Mouse (Mus musculus) E14TG2a.4 (cell line): ENCODE data around the gene Fam49a.

Experiments used
- H3K27me3 ChIP-seq: 2 replicates; pipeline ENCODE4 v1.6.1; 2014; ENCODE audit warnings: low read length, control low read depth; ENCODE audit not compliant: insufficient read depth
- H3K36me3 ChIP-seq: 2 replicates; pipeline ENCODE4 v1.6.1; 2014; ENCODE audit warnings: low read length, control low read depth; ENCODE audit not compliant: insufficient read depth
- H3K4me1 ChIP-seq: replicated peaks from 2 replicates; pipeline ENCODE4 v1.6.1; 2014; ENCODE audit warnings: low read depth, low read length, control low read depth
- H3K4me3 ChIP-seq: replicated peaks from 2 replicates; pipeline ENCODE4 v1.5.1; 2014; ENCODE audit warnings: mild to moderate bottlenecking, low read length
- H3K9me3 ChIP-seq: 2 replicates; pipeline ENCODE4 v1.6.1; 2014; ENCODE audit warnings: low read length, control low read depth
- CTCF ChIP-seq: conservative IDR thresholded peaks from 2 replicates; pipeline ENCODE4 v1.5.1; 2014; ENCODE audit warnings: low read length
- NANOG ChIP-seq: IDR thresholded peaks from 2 replicates; pipeline ENCODE4 v1.6.1; 2014; ENCODE audit warnings: borderline replicate concordance, low read length, mixed read lengths
- POU5F1 ChIP-seq: IDR thresholded peaks from 2 replicates; pipeline ENCODE4 v1.6.1; 2014; ENCODE audit warnings: low read length, borderline replicate concordance

The Fam49a gene

GRCm38 (mm10) chr12:12260979-12261960 is 669 bp upstream of the Fam49a start:
- H3K9me3 ChIP-seq = peaks cover 7% of the 10 kb centered on the region; the same call in 1 of the 2 replicates
- 0 out of 2 replicates have a peak, but pooled peaks cover 3% of the 10 kb centered on the region for H3K36me3 ChIP-seq
- peaks cover 35% of the 10 kb centered on the region for H3K4me1 ChIP-seq
- no peak for TF ChIP-seq POU5F1
- TF ChIP-seq CTCF = no peak
- no peak for TF ChIP-seq NANOG
- 0 out of 2 replicates have a peak overlapping the region, but pooled peaks have one; percentile 17 for H3K4me3 ChIP-seq
- H3K27me3 ChIP-seq = peaks cover 25% of the 10 kb centered on the region

GRCm38 (mm10) chr12:12263371-12263791 is 1.4 kb downstream of the Fam49a start:
- H3K4me1 ChIP-seq = peaks cover 35% of the 10 kb centered on the region
- TF ChIP-seq POU5F1 (no peak), NANOG (no peak), CTCF (no peak)
- peak overlapping the region; percentile 93; the same call in 1 of the 2 replicates for H3K4me3 ChIP-seq
- H3K9me3 ChIP-seq = peaks cover 7% of the 10 kb centered on the region; the same call in 1 of the 2 replicates
- H3K36me3 ChIP-seq = 0 out of 2 replicates have a peak, but pooled peaks cover 3% of the 10 kb centered on the region
- H3K27me3 ChIP-seq = peaks cover 23% of the 10 kb centered on the region

GRCm38 (mm10) chr12:12264151-12264550 is 2.2 kb downstream of the Fam49a start:
- H3K27me3 ChIP-seq = peaks cover 23% of the 10 kb centered on the region
- peaks cover 35% of the 10 kb centered on the region for H3K4me1 ChIP-seq
- TF ChIP-seq POU5F1 (no peak), CTCF (no peak), NANOG (no peak)
- peaks cover 7% of the 10 kb centered on the region; the same call in 1 of the 2 replicates for H3K9me3 ChIP-seq
- H3K4me3 ChIP-seq = no peak overlapping the region
- 0 out of 2 replicates have a peak, but pooled peaks cover 3% of the 10 kb centered on the region for H3K36me3 ChIP-seq

GRCm38 (mm10) chr12:12266552-12266951 is 4.6 kb downstream of the Fam49a start:
- peaks cover 24% of the 10 kb centered on the region for H3K4me1 ChIP-seq
- H3K36me3 ChIP-seq = 0 out of 2 replicates have a peak, but pooled peaks cover 3% of the 10 kb centered on the region
- TF ChIP-seq NANOG = no peak
- no peak for TF ChIP-seq CTCF
- TF ChIP-seq POU5F1 = no peak
- peaks cover 7% of the 10 kb centered on the region; the same call in 1 of the 2 replicates for H3K9me3 ChIP-seq
- H3K27me3 ChIP-seq = peaks cover 23% of the 10 kb centered on the region
- H3K4me3 ChIP-seq = no peak overlapping the region

- H3K9me3 ChIP-seq = no peaks in the 10 kb centered on the region
- no peaks in the 10 kb centered on the region for H3K36me3 ChIP-seq
- no peak for TF ChIP-seq NANOG
- no peak for TF ChIP-seq POU5F1
- TF ChIP-seq CTCF = no peak
- H3K4me1 ChIP-seq = peaks cover 28% of the 10 kb centered on the region
- no peak overlapping the region for H3K4me3 ChIP-seq
- no peaks in the 10 kb centered on the region for H3K27me3 ChIP-seq
Measured at GRCm38 (mm10) chr12:12270495-12270894, 8.6 kb downstream of the Fam49a start.

GRCm38 (mm10) chr12:12274115-12274514 is 12.2 kb downstream of the Fam49a start:
- no peaks in the 10 kb centered on the region for H3K27me3 ChIP-seq
- peaks cover 62% of the 10 kb centered on the region for H3K4me1 ChIP-seq
- H3K36me3 ChIP-seq = no peaks in the 10 kb centered on the region
- TF ChIP-seq NANOG (no peak), CTCF (no peak), POU5F1 (no peak)
- H3K4me3 ChIP-seq = no peak overlapping the region
- no peaks in the 10 kb centered on the region for H3K9me3 ChIP-seq

GRCm38 (mm10) chr12:12275124-12275779 is 13.3 kb downstream of the Fam49a start:
- H3K27me3 ChIP-seq = no peaks in the 10 kb centered on the region
- no peak overlapping the region for H3K4me3 ChIP-seq
- H3K4me1 ChIP-seq = peaks cover 66% of the 10 kb centered on the region
- TF ChIP-seq CTCF = no peak
- no peak for TF ChIP-seq NANOG
- no peak for TF ChIP-seq POU5F1
- no peaks in the 10 kb centered on the region for H3K36me3 ChIP-seq
- H3K9me3 ChIP-seq = no peaks in the 10 kb centered on the region

GRCm38 (mm10) chr12:12277741-12278463 is 16.0 kb downstream of the Fam49a start:
- no peaks in the 10 kb centered on the region for H3K9me3 ChIP-seq
- no peak for TF ChIP-seq CTCF
- no peak for TF ChIP-seq POU5F1
- no peaks in the 10 kb centered on the region for H3K36me3 ChIP-seq
- H3K4me1 ChIP-seq = peaks cover 68% of the 10 kb centered on the region
- no peaks in the 10 kb centered on the region for H3K27me3 ChIP-seq
- H3K4me3 ChIP-seq = no peak overlapping the region
